Mouse (Mus musculus) myocyte (in vitro differentiated cells): ENCODE results near the gene Ccne1. TPM values are rescaled to one million over a fixed set of nuclear protein-coding genes. Genes with fewer than 3 reads are reported as not detected.

Source experiments
- H3K27me3 ChIP-seq: one replicate; pipeline ENCODE4 v1.6.1; 2011; ENCODE audit not compliant: control insufficient read depth, insufficient read depth, insufficient read length
- H3K36me3 ChIP-seq: one replicate; pipeline ENCODE4 v1.6.1; 2011; ENCODE audit not compliant: control insufficient read depth, insufficient read depth
- H3K4me2 ChIP-seq: one replicate; pipeline ENCODE4 v1.6.1; 2011; ENCODE audit warnings: low read depth, control low read depth
- H3K4me3 ChIP-seq: one replicate; pipeline ENCODE4 v1.5.1; 2011; ENCODE audit warnings: mild to moderate bottlenecking, control low read depth, moderate library complexity
- H3K79me2 ChIP-seq: one replicate; pipeline ENCODE4 v1.6.1; 2011; ENCODE audit not compliant: control insufficient read depth, insufficient read depth
- H3ac ChIP-seq: one replicate; pipeline ENCODE4 v1.6.1; 2011; ENCODE audit not compliant: control insufficient read depth, insufficient read length
- CEBPB ChIP-seq: IDR thresholded peaks from 2 replicates; pipeline ENCODE4 v1.6.1; 2011; ENCODE audit warnings: mild to moderate bottlenecking, moderate library complexity; ENCODE audit not compliant: poor library complexity, insufficient read depth, severe bottlenecking
- E2F4 ChIP-seq: IDR thresholded peaks from one replicate; pipeline ENCODE4 v1.6.1; 2011; ENCODE audit warnings: mild to moderate bottlenecking, control low read depth, moderate library complexity; ENCODE audit not compliant: insufficient read depth
- MAX ChIP-seq: IDR thresholded peaks from one replicate; pipeline ENCODE4 v1.6.1; 2011; ENCODE audit warnings: low read depth, mild to moderate bottlenecking, control low read depth
- MYOD1 ChIP-seq, 3 experiments: IDR thresholded peaks; one replicate each; pipeline ENCODE4 v1.6.1; 2011; ENCODE audit warnings: control low read depth in 2 of 3, low read depth in 2 of 3, mild to moderate bottlenecking in 2 of 3, moderate library complexity in 1 of 3; ENCODE audit not compliant: insufficient read length in 2 of 3, control insufficient read depth in 1 of 3
- MYOG ChIP-seq, 3 experiments: IDR thresholded peaks; one replicate each; pipeline ENCODE4 v1.6.1; 2011; ENCODE audit warnings: control low read depth in 2 of 3, low read depth in 2 of 3, mild to moderate bottlenecking in 2 of 3; ENCODE audit not compliant: insufficient read length in 2 of 3, control insufficient read depth in 1 of 3, insufficient read depth in 1 of 3
- POLR2A ChIP-seq: IDR thresholded peaks from one replicate; pipeline ENCODE4 v1.6.1; 2011; ENCODE audit warnings: low read depth, mild to moderate bottlenecking, control low read depth, moderate library complexity; ENCODE audit not compliant: insufficient read length
- POLR2AphosphoS2 ChIP-seq: IDR thresholded peaks from one replicate; pipeline ENCODE4 v1.6.1; 2011; ENCODE audit warnings: low read depth, control low read depth; ENCODE audit not compliant: insufficient read length
- REST ChIP-seq: IDR thresholded peaks from one replicate; pipeline ENCODE4 v1.6.1; 2011; ENCODE audit warnings: mild to moderate bottlenecking, control low read depth, moderate library complexity; ENCODE audit not compliant: insufficient read depth, insufficient read length
- SRF ChIP-seq: IDR thresholded peaks from one replicate; pipeline ENCODE4 v1.6.1; 2011; ENCODE audit warnings: low read depth; ENCODE audit not compliant: control insufficient read depth, insufficient read length
- TCF12 ChIP-seq: IDR thresholded peaks from one replicate; pipeline ENCODE4 v1.6.1; 2011; ENCODE audit warnings: mild to moderate bottlenecking, control low read depth; ENCODE audit not compliant: poor library complexity, insufficient read depth, severe bottlenecking
- TCF3 ChIP-seq: IDR thresholded peaks from one replicate; pipeline ENCODE4 v1.6.1; 2011; ENCODE audit warnings: low read depth, control low read depth; ENCODE audit not compliant: insufficient read length
- USF1 ChIP-seq: IDR thresholded peaks from one replicate; pipeline ENCODE4 v1.6.1; 2011; ENCODE audit warnings: low read depth, mild to moderate bottlenecking, control low read depth, moderate library complexity
- polyA plus RNA-seq: library from polyadenylated mRNA; unstranded; fragments of >200 nt; fragmentation: generic; extraction: Trizol; gene quantifications from one replicate; pipeline ENCODE4 v1.2.1, GENCODE M21; 2012; ENCODE audit warnings: missing spikeins

The Ccne1 gene
- polyA plus RNA-seq, 1 experiment: 7.4 TPM

GRCm38 (mm10) chr7:38071065-38071464 lies 36.3 kb downstream of the Ccne1 start:
- Histone ChIP-seq H3K79me2 (no peaks in the 10 kb centered on the region), H3ac (no peak overlapping the region), H3K4me3 (no peak overlapping the region), H3K36me3 (no peaks in the 10 kb centered on the region), H3K27me3 (no peaks in the 10 kb centered on the region), H3K4me2 (peak overlapping the region; percentile 52)
- TF ChIP-seq POLR2AphosphoS2 (no peak), MYOD1 (IDR thresholded peaks at IDR 0.05; ENCODE audit: control insufficient read depth in 1 of 3, insufficient read length in 2 of 3, low read depth in 2 of 3) (no peak), CEBPB (no peak), REST (no peak), MAX (no peak), POLR2A (no peak), USF1 (no peak), TCF3 (no peak), E2F4 (no peak), TCF12 (no peak)

GRCm38 (mm10) chr7:38070663-38071062 lies 36.7 kb downstream of the Ccne1 start:
- Histone ChIP-seq H3K79me2 (no peaks in the 10 kb centered on the region), H3K4me3 (no peak overlapping the region), H3K27me3 (no peaks in the 10 kb centered on the region), H3ac (no peak overlapping the region), H3K36me3 (no peaks in the 10 kb centered on the region), H3K4me2 (peak overlapping the region; percentile 52)
- no peak for TF ChIP-seq REST
- TF ChIP-seq POLR2AphosphoS2: no peak
- no peak for TF ChIP-seq E2F4
- no peak for TF ChIP-seq CEBPB
- TF ChIP-seq TCF3: no peak
- no peak for TF ChIP-seq POLR2A
- no peak for TF ChIP-seq TCF12
- TF ChIP-seq MAX: no peak
- no peak for TF ChIP-seq SRF
- TF ChIP-seq MYOG (IDR thresholded peaks at IDR 0.05; ENCODE audit: control insufficient read depth in 1 of 3, insufficient read depth in 1 of 3, insufficient read length in 2 of 3, low read depth in 2 of 3): no peak
- no peak for TF ChIP-seq MYOD1 (IDR thresholded peaks at IDR 0.05; ENCODE audit: control insufficient read depth in 1 of 3, insufficient read length in 2 of 3, low read depth in 2 of 3)
- TF ChIP-seq USF1: no peak

GRCm38 (mm10) chr7:38064431-38064830 lies 42.9 kb downstream of the Ccne1 start:
- no peak overlapping the region for H3K4me2 ChIP-seq
- no peak overlapping the region for H3K4me3 ChIP-seq
- H3K36me3 ChIP-seq: no peaks in the 10 kb centered on the region
- no peak overlapping the region for H3ac ChIP-seq
- TF ChIP-seq TCF12 (no peak), CEBPB (no peak), MYOG (IDR thresholded peaks at IDR 0.05; ENCODE audit: control insufficient read depth in 1 of 3, insufficient read depth in 1 of 3, insufficient read length in 2 of 3, low read depth in 2 of 3) (no peak), E2F4 (no peak), REST (no peak), TCF3 (no peak), POLR2AphosphoS2 (no peak), SRF (no peak), MYOD1 (IDR thresholded peaks at IDR 0.05; ENCODE audit: control insufficient read depth in 1 of 3, insufficient read length in 2 of 3, low read depth in 2 of 3) (no peak), POLR2A (no peak), USF1 (no peak), MAX (no peak)
- H3K27me3 ChIP-seq: no peaks in the 10 kb centered on the region
- no peaks in the 10 kb centered on the region for H3K79me2 ChIP-seq

GRCm38 (mm10) chr7:38061060-38061970 lies 46.0 kb downstream of the Ccne1 start:
- H3K36me3 ChIP-seq: no peaks in the 10 kb centered on the region
- H3K79me2 ChIP-seq: no peaks in the 10 kb centered on the region
- H3K4me2 ChIP-seq: peak overlapping the region; percentile 55
- H3ac ChIP-seq: no peak overlapping the region
- H3K27me3 ChIP-seq: peaks cover 2% of the 10 kb centered on the region
- no peak overlapping the region for H3K4me3 ChIP-seq
- TF ChIP-seq MYOD1 (IDR thresholded peaks at IDR 0.05; ENCODE audit: control insufficient read depth in 1 of 3, insufficient read length in 2 of 3, low read depth in 2 of 3) (peak in 1 of 3 experiments; percentile 65), POLR2A (no peak), E2F4 (no peak), CEBPB (no peak), TCF3 (no peak), SRF (no peak), USF1 (no peak), REST (no peak), MAX (no peak), POLR2AphosphoS2 (no peak), MYOG (IDR thresholded peaks at IDR 0.05; ENCODE audit: control insufficient read depth in 1 of 3, insufficient read depth in 1 of 3, insufficient read length in 2 of 3, low read depth in 2 of 3) (peak in 1 of 3 experiments; percentile 61), TCF12 (no peak)
